Mouse (Mus musculus): ENCODE measurements around the gene C130050O18Rik. TPM values are rescaled to one million over a fixed set of nuclear protein-coding genes. Genes with fewer than 3 reads are reported as not detected.

C130050O18Rik gene
- polyA plus RNA-seq (2017; shearing (Covaris generic)): not detected

DNA sequence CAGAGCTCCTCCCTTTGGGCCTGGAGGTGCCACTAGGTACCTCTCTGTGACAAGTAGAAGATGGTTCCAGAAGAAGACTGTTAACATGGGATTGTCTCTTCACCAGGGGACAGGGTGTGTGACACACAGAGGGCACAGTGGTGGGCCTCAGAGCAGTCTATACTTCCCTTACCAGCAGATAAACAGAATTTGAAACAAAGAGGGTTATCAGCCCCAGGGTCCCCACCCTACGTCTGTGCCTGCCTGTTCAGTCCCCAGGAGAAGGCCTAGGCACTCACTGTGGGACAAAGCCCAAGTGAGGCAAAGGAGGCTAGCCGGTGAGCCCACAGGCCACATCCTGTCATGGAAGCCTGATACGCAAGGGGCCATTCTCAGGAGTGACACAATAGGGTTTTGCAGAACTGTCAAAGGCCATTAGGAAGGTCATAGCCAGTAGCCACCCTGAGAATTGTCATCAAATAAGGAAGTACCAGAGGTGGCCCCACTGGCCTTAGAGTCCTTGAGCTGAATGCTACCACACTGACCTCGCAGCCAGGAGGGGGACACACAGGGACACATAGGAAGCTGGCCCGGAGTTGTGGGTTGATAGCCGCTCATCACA is at the start of gene C130050O18Rik:
Gene C130050O18Rik (plus strand): TSS at position 480 of the 601 bp plus-strand sequence.
- ATAC-seq: no peak

DNA sequence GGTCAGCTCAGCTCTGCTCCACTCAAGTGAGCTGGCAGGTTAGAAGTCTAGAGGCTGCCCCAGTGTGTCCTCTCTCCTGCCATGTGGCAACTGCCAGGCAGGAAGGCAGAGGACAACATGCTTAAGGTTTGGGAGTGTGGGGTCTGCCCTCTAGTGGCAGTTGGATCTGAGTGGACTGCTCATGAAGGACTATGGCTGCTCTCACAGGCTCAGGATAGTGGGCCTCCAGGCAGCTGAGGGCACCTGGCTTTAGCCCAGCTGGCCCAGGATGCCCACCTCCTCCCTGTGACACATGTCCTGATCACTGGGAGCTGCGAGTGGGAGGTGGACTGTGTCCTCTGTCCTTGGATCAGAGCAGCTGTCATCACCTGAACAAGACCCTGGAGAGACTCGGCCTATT is 46.4 kb upstream of the C130050O18Rik start:
- no peak for ATAC-seq

GRCm38 (mm10) chr5:139359244-139359643 is 45.8 kb upstream of the C130050O18Rik start:
- ATAC-seq: no peak

- no peak for ATAC-seq
Measured at GRCm38 (mm10) chr5:139363858-139364257, 41.2 kb upstream of the C130050O18Rik start.

DNA sequence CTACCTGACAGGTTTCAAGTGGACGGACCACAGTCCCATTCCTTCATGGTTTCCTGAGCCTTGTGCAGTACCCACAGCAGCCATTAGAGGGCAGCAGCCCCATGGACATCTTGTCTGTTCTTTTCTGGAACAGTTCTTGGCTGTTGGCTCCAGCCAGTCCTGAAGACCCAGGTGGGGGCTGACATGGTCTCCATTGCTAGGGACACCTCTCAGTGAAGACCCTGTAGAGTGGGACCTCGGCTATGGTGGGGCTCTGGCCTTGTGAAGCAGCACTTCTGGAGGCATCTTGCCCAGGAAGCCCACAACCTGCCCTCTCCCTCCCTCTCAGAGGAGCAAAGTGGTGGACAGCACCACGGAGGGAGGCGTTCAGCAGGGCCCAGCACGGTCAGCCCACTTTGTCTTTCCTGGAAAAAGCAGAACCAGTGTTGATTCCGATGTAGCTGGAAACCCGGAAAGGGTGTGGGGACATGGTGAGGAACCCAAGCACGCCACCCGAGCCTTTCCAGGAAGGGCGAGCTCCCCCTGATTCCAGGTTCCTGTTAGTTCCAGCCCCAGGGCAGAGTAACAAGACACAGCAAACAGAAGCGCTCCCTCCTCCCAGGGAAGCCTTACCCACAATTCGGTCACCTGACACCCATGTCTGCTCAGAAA is 40.7 kb upstream of the C130050O18Rik start:
- peak; percentile 80 for ATAC-seq

DNA sequence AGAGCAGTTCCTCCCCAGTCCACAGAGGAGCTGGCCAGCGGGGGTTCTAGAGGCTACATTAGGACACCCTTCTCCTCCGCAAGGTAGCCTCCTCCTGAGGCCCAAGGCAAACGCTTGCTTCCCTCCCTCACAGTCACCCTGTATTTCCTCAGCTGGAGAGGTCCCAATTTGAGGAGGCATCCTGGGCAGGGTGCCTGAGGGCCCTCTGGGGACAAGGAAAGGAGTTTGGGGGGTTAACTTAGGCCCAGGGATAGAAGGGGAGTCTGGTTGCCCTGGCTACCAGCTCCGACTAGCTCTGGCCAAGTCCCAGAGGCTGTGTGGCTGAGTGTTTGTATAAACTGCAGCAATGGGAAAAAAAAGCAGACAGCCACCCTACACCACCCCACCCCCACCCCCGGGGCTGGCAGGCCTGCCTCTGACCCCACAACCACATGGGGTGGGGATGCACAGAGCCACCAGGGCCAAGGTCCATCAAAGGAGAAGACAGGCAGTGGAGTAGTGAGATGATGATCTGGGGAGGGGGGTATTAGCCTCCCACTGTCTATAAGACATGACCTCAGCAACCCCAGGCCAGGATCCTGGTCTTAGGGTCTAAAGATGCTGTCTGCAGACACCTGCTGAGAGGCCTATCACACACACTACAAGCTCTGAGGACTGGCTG is 40.0 kb upstream of the C130050O18Rik start:
- no peak for ATAC-seq

DNA sequence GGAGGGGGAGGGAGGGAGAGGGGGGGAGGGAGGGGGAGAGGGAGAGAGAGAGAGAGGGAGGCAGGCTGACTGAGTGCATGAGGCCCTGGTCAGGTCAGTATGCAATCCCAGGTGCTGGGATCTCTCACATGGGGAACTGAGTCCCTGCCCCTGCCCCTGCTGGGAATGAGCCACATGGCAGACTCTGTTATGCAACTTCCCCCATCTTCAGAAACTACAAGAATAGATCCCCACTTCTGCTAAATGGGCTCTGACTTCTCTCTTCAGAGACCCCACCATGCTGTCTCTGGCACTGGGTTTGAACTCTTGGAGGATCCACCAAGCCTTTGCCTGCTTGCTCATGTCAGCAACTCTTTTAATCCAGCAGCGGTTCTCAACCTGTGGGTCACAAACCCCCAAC is 39.3 kb upstream of the C130050O18Rik start:
- ATAC-seq: no peak

GRCm38 (mm10) chr5:139366484-139366883 is 38.6 kb upstream of the C130050O18Rik start:
- no peak for ATAC-seq

- ATAC-seq: no peak
Measured at GRCm38 (mm10) chr5:139367884-139368458, 37.1 kb upstream of the C130050O18Rik start.

DNA sequence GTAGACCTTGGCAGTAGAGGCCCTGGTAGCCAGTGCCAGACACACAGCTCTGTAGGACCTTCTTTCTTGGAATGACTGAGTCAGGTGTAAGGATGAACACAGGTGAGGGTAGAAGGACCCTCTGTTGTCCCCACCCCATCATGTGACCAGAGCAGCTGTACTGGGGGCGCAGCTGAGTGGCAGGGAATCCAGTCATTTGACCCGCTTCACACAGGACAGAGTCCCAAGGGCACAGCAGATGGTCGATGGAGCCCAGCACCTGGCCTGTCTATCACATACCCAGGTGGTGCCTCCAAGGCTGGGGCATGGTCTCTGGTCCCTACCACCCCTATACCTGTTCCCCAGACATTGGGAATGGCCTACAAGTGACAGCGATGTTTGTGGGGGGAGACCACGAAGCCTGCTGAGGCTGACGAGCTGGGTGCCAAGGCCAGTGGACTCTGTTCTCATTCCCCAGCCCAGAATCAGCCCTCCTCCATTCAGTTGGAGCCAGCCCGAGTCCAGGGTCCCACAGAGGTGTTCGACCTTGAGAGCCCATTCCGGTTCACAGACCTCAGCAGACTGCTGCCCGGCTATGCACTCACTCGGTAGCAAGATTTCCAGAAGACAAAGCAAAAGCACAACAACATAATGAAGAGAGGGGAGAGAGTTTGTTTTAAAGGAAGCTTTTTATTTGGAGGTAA is 36.3 kb upstream of the C130050O18Rik start:
- no peak for ATAC-seq

GRCm38 (mm10) chr5:139370336-139370735 is 34.7 kb upstream of the C130050O18Rik start:
- no peak for ATAC-seq

- no peak for ATAC-seq
Measured at GRCm38 (mm10) chr5:139371118-139371517, 34.0 kb upstream of the C130050O18Rik start.

GRCm38 (mm10) chr5:139371631-139372401 is 33.3 kb upstream of the C130050O18Rik start:
- peak; percentile 94 for ATAC-seq

GRCm38 (mm10) chr5:139373126-139373525 is 32.0 kb upstream of the C130050O18Rik start:
- ATAC-seq: no peak

DNA sequence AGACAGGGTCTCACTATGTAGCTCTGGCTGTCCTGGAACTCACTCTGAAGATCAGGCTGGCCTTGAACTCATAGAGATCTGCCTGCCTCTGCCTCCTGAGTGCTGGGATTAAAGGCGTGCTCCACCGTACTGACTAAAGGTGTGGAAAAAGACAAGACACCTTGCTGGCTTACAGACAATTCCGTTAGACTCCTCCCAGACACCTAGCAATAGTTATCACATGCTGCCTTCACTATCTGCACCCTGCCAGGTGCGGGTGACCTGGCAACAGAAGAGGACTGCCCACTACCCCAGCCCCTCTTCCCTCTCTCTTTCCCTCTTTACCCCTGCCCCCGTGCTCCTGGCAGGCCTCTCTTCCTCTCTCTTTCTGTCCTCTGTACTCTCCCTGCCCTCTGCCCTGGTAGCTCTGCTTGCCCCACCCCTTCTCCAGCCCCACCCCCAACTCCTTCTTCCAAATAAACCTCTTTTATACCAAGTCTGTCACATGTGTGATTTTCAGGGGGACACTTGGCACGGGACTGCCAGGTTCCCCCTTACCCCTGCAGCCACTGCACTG is 31.1 kb upstream of the C130050O18Rik start:
- ATAC-seq: no peak

- ATAC-seq: no peak
Measured at GRCm38 (mm10) chr5:139374841-139375240, 30.2 kb upstream of the C130050O18Rik start.

- ATAC-seq: peak; percentile 3
Measured at GRCm38 (mm10) chr5:139377468-139378270, 27.4 kb upstream of the C130050O18Rik start, which contains the start of gene Gpr146. Gene Gpr146, plus strand, starts transcription at chr5:139377697.

- ATAC-seq: no peak
Measured at GRCm38 (mm10) chr5:139378271-139378556, 26.9 kb upstream of the C130050O18Rik start.

- ATAC-seq: no peak
Measured at GRCm38 (mm10) chr5:139378986-139379629, 26.0 kb upstream of the C130050O18Rik start.

- ATAC-seq: no peak
Measured at GRCm38 (mm10) chr5:139379771-139380384, 25.2 kb upstream of the C130050O18Rik start.

Measured in inflammation-experienced regulatory T-cells, adult 6 months (primary cell).